Mouse (Mus musculus) stomach, postnatal 0 days (tissue): ENCODE results near the gene Sugt1. TPM values are rescaled to one million over a fixed set of nuclear protein-coding genes. Genes with fewer than 3 reads are reported as not detected.

Experiments
- ATAC-seq: fragments of 200-750 bp; cut with Nextera tagmentation; 2 replicates; pipeline ENCODE4 v1.8.0; 2017; ENCODE audit not compliant: low FRiP score, low TSS enrichment
- DNase-seq: peaks from one replicate; pipeline ENCODE4 v3.0.0-alpha.2; 2016; ENCODE audit warnings: low spot score
- H3K27ac ChIP-seq: fragments of 300-500 bp; sonication (generic); replicated peaks from 2 replicates; pipeline ENCODE4 v1.5.1; 2014; ENCODE audit warnings: mild to moderate bottlenecking, control low read depth
- H3K27me3 ChIP-seq: fragments of 300-500 bp; sonication (generic); 2 replicates; pipeline ENCODE4 v1.6.1; 2014; ENCODE audit warnings: low read length; ENCODE audit not compliant: control insufficient read depth, insufficient read depth
- H3K36me3 ChIP-seq: fragments of 300-500 bp; sonication (generic); 2 replicates; pipeline ENCODE4 v1.6.1; 2014; ENCODE audit warnings: low read length, mixed read lengths; ENCODE audit not compliant: control insufficient read depth, insufficient read depth
- H3K4me1 ChIP-seq: fragments of 300-500 bp; sonication (generic); replicated peaks from 2 replicates; pipeline ENCODE4 v1.6.1; 2014; ENCODE audit warnings: antibody characterized with exemption; ENCODE audit not compliant: control insufficient read depth, insufficient read depth
- H3K4me2 ChIP-seq: fragments of 300-500 bp; sonication (generic); replicated peaks from 2 replicates; pipeline ENCODE4 v1.6.1; 2014; ENCODE audit warnings: low read depth, mild to moderate bottlenecking, control low read depth, moderate library complexity
- H3K4me3 ChIP-seq: fragments of 300-500 bp; sonication (generic); 2 replicates; pipeline ENCODE4 v1.5.1; 2014; ENCODE audit warnings: low read depth, low read length, control low read depth
- H3K9ac ChIP-seq: fragments of 300-500 bp; sonication (generic); 2 replicates; pipeline ENCODE4 v1.6.1; 2014; ENCODE audit warnings: mild to moderate bottlenecking, low read length, control low read depth, mixed read lengths
- H3K9me3 ChIP-seq: fragments of 300-500 bp; sonication (generic); 2 replicates; pipeline ENCODE4 v1.6.1; 2016; ENCODE audit warnings: low read length; ENCODE audit not compliant: control insufficient read depth
- CTCF ChIP-seq: IDR thresholded peaks from 2 replicates; pipeline ENCODE4 v1.5.1; 2016; ENCODE audit warnings: antibody characterized with exemption, low read depth, mild to moderate bottlenecking, moderate library complexity
- EP300 ChIP-seq: optimal IDR thresholded peaks from 2 replicates; pipeline ENCODE3; 2016; ENCODE audit warnings: antibody characterized with exemption
- WGBS: fragments of 180-500 bp; shearing (Covaris S2); extraction: QIAGEN DNeasy Blood & Tissue Kit; methylation state at CpG from one replicate; pipeline ENCODE4 v1.1.7; 2014; 5-methylcytosine and 5-hydroxymethylcytosine counted together
- polyA plus RNA-seq: library from polyadenylated mRNA; unstranded; fragments of >200 nt; fragmentation: Nextera tagmentation; extraction: Ambion mirVana; gene quantifications from 2 replicates; pipeline ENCODE4 v1.2.1, GENCODE M21; 2015

Gene Sugt1
- 70.4 and 73.7 TPM in 2 replicates for polyA plus RNA-seq

- Histone ChIP-seq H3K9ac (peak within 1 kb of the TSS; percentile 68), H3K4me1 (peaks cover 2% of the 10 kb centered on the region; the same call in 1 of the 2 replicates), H3K27ac (peak within 1 kb of the TSS; percentile 95), H3K4me2 (peak within 1 kb of the TSS; percentile 90), H3K4me3 (peak within 1 kb of the TSS; percentile 63), H3K27me3 (no peaks in the 10 kb centered on the region), H3K36me3 (no peaks in the 10 kb centered on the region), H3K9me3 (no peaks in the 10 kb centered on the region)
- under 1% methylated on average over 60 of the region's 60 CpGs for WGBS
- no peak for TF ChIP-seq EP300
- no peak for TF ChIP-seq CTCF
- peak; percentile 96 for DNase-seq
- ATAC-seq: peak; percentile 99
Observed at GRCm38 (mm10) chr14:79587139-79587851, at the start of gene Sugt1. TSS of gene Sugt1 (plus strand) at chr14:79587691.

GRCm38 (mm10) chr14:79537921-79538320 is 49.6 kb upstream of the Sugt1 start:
- H3K4me2 ChIP-seq: no peak overlapping the region

GRCm38 (mm10) chr14:79541606-79542005 is 45.9 kb upstream of the Sugt1 start:
- Histone ChIP-seq H3K4me3 (no peak overlapping the region), H3K27ac (no peak overlapping the region), H3K9ac (no peak overlapping the region), H3K36me3 (no peaks in the 10 kb centered on the region), H3K4me1 (no peaks in the 10 kb centered on the region), H3K4me2 (no peak overlapping the region), H3K27me3 (no peaks in the 10 kb centered on the region), H3K9me3 (no peaks in the 10 kb centered on the region)
- no peak for TF ChIP-seq EP300
- no peak for TF ChIP-seq CTCF
- ATAC-seq (no peak), DNase-seq (no peak)

More at GRCm38 (mm10) chr14:79537921-79538320, 49.6 kb upstream of the Sugt1 start:
- Histone ChIP-seq H3K27ac (no peak overlapping the region), H3K4me3 (no peak overlapping the region), H3K4me1 (no peaks in the 10 kb centered on the region), H3K27me3 (no peaks in the 10 kb centered on the region), H3K36me3 (peaks cover 2% of the 10 kb centered on the region; the same call in 1 of the 2 replicates), H3K9me3 (no peaks in the 10 kb centered on the region), H3K9ac (no peak overlapping the region)
- DNase-seq (no peak), ATAC-seq (no peak)
- no peak for TF ChIP-seq CTCF
- TF ChIP-seq EP300: no peak

- H3K4me3 ChIP-seq: no peak overlapping the region
- WGBS: 8% methylated on average over 7 of the region's 7 CpGs
- no peaks in the 10 kb centered on the region for H3K4me1 ChIP-seq
- ATAC-seq (peak; percentile 77), DNase-seq (peak; percentile 62)
- TF ChIP-seq CTCF: no peak
- TF ChIP-seq EP300: peak; percentile 41
- peak overlapping the region; percentile 83 for H3K27ac ChIP-seq
- H3K9ac ChIP-seq: no peak overlapping the region
- H3K36me3 ChIP-seq: no peaks in the 10 kb centered on the region
- no peaks in the 10 kb centered on the region for H3K27me3 ChIP-seq
- peak overlapping the region; percentile 26; the same call in 1 of the 2 replicates for H3K4me2 ChIP-seq
- no peaks in the 10 kb centered on the region for H3K9me3 ChIP-seq
Observed at GRCm38 (mm10) chr14:79549343-79549742, 38.1 kb upstream of the Sugt1 start.

GRCm38 (mm10) chr14:79551929-79552328 is 35.6 kb upstream of the Sugt1 start:
- 54% methylated on average over 2 of the region's 2 CpGs for WGBS
- H3K4me3 ChIP-seq: no peak overlapping the region
- H3K4me2 ChIP-seq: no peak overlapping the region
- no peak for TF ChIP-seq CTCF
- no peak for TF ChIP-seq EP300
- no peaks in the 10 kb centered on the region for H3K27me3 ChIP-seq
- DNase-seq (no peak), ATAC-seq (peak; percentile 39; the same call in 1 of the 2 replicates)
- H3K9me3 ChIP-seq: no peaks in the 10 kb centered on the region
- H3K4me1 ChIP-seq: no peaks in the 10 kb centered on the region
- no peak overlapping the region for H3K9ac ChIP-seq
- H3K36me3 ChIP-seq: no peaks in the 10 kb centered on the region
- H3K27ac ChIP-seq: no peak overlapping the region

GRCm38 (mm10) chr14:79552854-79553253 is 34.6 kb upstream of the Sugt1 start:
- TF ChIP-seq CTCF (no peak), EP300 (no peak)
- Histone ChIP-seq H3K27me3 (no peaks in the 10 kb centered on the region), H3K9me3 (no peaks in the 10 kb centered on the region), H3K27ac (no peak overlapping the region), H3K4me2 (no peak overlapping the region), H3K9ac (no peak overlapping the region), H3K4me3 (no peak overlapping the region), H3K36me3 (no peaks in the 10 kb centered on the region), H3K4me1 (0 out of 2 replicates have a peak, but pooled peaks cover 2% of the 10 kb centered on the region)
- ATAC-seq: no peak
- WGBS: 90% methylated on average over 1 of the region's 1 CpGs
- no peak for DNase-seq
